Mouse (Mus musculus) forebrain, embryonic 14.5 days (tissue): ENCODE data around the gene Bhlhb9. TPM values are rescaled to one million over a fixed set of nuclear protein-coding genes. Genes with fewer than 3 reads are reported as not detected.

ENCODE experiments used
- ATAC-seq: fragments of 200-750 bp; cut with Nextera tagmentation; 2 replicates; pipeline ENCODE4 v1.8.0; 2017; ENCODE audit warnings: mild to moderate bottlenecking, moderate library complexity
- DNase-seq: peaks from one replicate; pipeline ENCODE4 v3.0.0-alpha.2; 2015; ENCODE audit warnings: low spot score
- H3K27ac ChIP-seq: fragments of 300-500 bp; sonication (generic); 2 replicates; pipeline ENCODE4 v1.5.1; 2014; ENCODE audit warnings: low read depth, mild to moderate bottlenecking, control low read depth, low read length, moderate library complexity
- H3K27me3 ChIP-seq: fragments of 300-500 bp; sonication (generic); replicated peaks from 2 replicates; pipeline ENCODE4 v1.6.1; 2014; ENCODE audit warnings: low read length, control low read depth, mixed read lengths; ENCODE audit not compliant: control insufficient read depth, insufficient read depth
- H3K36me3 ChIP-seq: fragments of 300-500 bp; sonication (generic); 2 replicates; pipeline ENCODE4 v1.6.1; 2014; ENCODE audit warnings: low read length, control low read depth; ENCODE audit not compliant: control insufficient read depth, insufficient read depth
- H3K4me1 ChIP-seq: fragments of 300-500 bp; sonication (generic); 2 replicates; pipeline ENCODE4 v1.6.1; 2014; ENCODE audit warnings: antibody characterized with exemption, low read length, control low read depth; ENCODE audit not compliant: control insufficient read depth, insufficient read depth
- H3K4me2 ChIP-seq: fragments of 300-500 bp; sonication (generic); 2 replicates; pipeline ENCODE4 v1.6.1; 2014; ENCODE audit warnings: mild to moderate bottlenecking, control low read depth, low read length
- H3K4me3 ChIP-seq: fragments of 300-500 bp; sonication (generic); 2 replicates; pipeline ENCODE4 v1.5.1; 2014; ENCODE audit warnings: low read depth, low read length, control low read depth
- H3K9ac ChIP-seq: fragments of 300-500 bp; sonication (generic); 2 replicates; pipeline ENCODE4 v1.6.1; 2014; ENCODE audit warnings: mild to moderate bottlenecking, low read length, control low read depth, moderate library complexity
- H3K9me3 ChIP-seq: fragments of 300-500 bp; sonication (generic); replicated peaks from 2 replicates; pipeline ENCODE4 v1.6.1; 2016; ENCODE audit warnings: low read length, control low read depth, mixed read lengths; ENCODE audit not compliant: control insufficient read depth
- WGBS: fragments of 180-500 bp; shearing (Covaris S2); extraction: QIAGEN DNeasy Blood & Tissue Kit; methylation state at CpG from one replicate; pipeline ENCODE4 v1.1.7; 2014; 5-methylcytosine and 5-hydroxymethylcytosine counted together
- microRNA counts: library from miRNA; unstranded; fragments of <30 nt; microRNA quantifications from one replicate; lab custom pipeline; 2016
- microRNA-seq: library from miRNA; unstranded; fragments of <30 nt; microRNA quantifications from one replicate; pipeline ENCODE4, GENCODE M21; 2016
- polyA plus RNA-seq: library from polyadenylated mRNA; unstranded; fragments of >200 nt; fragmentation: Nextera tagmentation; extraction: Ambion mirVana; gene quantifications from 2 replicates; pipeline ENCODE4 v1.2.1, GENCODE M21; 2014

Gene Bhlhb9
- polyA plus RNA-seq, 1 experiment from 2014 or later = 88.2 TPM

- no peak overlapping the region for H3K4me2 ChIP-seq
- H3K27ac ChIP-seq = no peak overlapping the region
- 58% methylated on average over 1 of the region's 1 CpGs for WGBS
- H3K9me3 ChIP-seq = no peaks in the 10 kb centered on the region
- no peak overlapping the region for H3K4me3 ChIP-seq
- no peaks in the 10 kb centered on the region for H3K27me3 ChIP-seq
- DNase-seq (peak; percentile 10), ATAC-seq (no peak)
- H3K36me3 ChIP-seq = no peaks in the 10 kb centered on the region
- no peak overlapping the region for H3K9ac ChIP-seq
- no peaks in the 10 kb centered on the region for H3K4me1 ChIP-seq
Measured at GRCm38 (mm10) chrX:135936452-135936851, 139.1 kb downstream of the Bhlhb9 start.

MicroRNA genes within 50 kb of the gene (microRNA counts, 519-probe panel; counts per million panel counts)
- not detected for microRNA mmu-miR-1970 (lab: Ali Mortazavi, UCI)

Small RNAs within 50 kb of the gene (microRNA-seq; reads per million reads assigned to microRNA genes)
- gene Mir1970 = not detected

Other genes starting within 250 kb of the Bhlhb9 start
- not detected in 2 replicates for gene Nxf7, start 198.8 kb upstream of the Bhlhb9 start, polyA plus RNA-seq
- gene Prame, start 169.9 kb upstream of the Bhlhb9 start, polyA plus RNA-seq = not detected in 2 replicates
- not detected in 2 replicates for gene Tcp11x2, start 103.8 kb upstream of the Bhlhb9 start, polyA plus RNA-seq
- gene Tmsb15a, start 72.3 kb upstream of the Bhlhb9 start, polyA plus RNA-seq = not detected in 2 replicates
- gene Armcx5, start 54.9 kb upstream of the Bhlhb9 start, polyA plus RNA-seq = 7.6 TPM in 2 replicates
- 94.4 and 118 TPM in 2 replicates for gene Gprasp1, start 54.9 kb upstream of the Bhlhb9 start, polyA plus RNA-seq
- 100 and 111 TPM in 2 replicates for gene Gprasp2, start 41.4 kb downstream of the Bhlhb9 start, polyA plus RNA-seq
- 206 and 225 TPM in 2 replicates for gene Arxes2, start 196.2 kb downstream of the Bhlhb9 start, polyA plus RNA-seq
- gene Arxes1, start 235.8 kb downstream of the Bhlhb9 start, polyA plus RNA-seq = 61.0 and 85.3 TPM in 2 replicates